Mouse (Mus musculus): ENCODE measurements around the gene Vmn1r87. TPM values are rescaled to one million over a fixed set of nuclear protein-coding genes. Genes with fewer than 3 reads are reported as not detected.
"Not testable (repeated sequence)": the region's sequence is repeated elsewhere in the genome, so short reads cannot be mapped to it uniquely, and the experiment has no call there.

The Vmn1r87 gene
- polyA plus RNA-seq (2012; rRNA removed): not detected in 2 replicates

DNA sequence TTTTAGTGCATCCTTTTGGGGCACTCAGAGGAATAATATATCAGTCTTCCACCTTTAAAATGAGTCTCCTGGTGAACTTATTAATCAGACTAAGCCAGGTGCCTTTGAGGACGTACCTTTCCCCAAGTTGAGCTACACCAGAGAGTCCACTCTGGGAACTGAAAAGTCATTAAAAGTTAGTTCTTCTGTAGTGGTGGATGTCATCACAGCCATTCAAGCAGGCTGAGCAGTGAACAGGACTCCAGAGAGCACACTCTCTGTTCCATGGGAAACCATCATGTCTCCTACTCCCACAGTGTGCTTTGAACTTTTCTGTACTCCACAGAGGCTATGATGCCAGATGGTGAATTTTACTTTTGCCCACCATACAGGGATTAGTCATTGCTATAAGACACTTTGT lies at the start of gene Vmn1r87:
Gene Vmn1r87 (minus strand): TSS at position 101 of the 400 bp plus-strand sequence.
- no peak for DNase-seq (ENCODE audit: low read depth)

DNA sequence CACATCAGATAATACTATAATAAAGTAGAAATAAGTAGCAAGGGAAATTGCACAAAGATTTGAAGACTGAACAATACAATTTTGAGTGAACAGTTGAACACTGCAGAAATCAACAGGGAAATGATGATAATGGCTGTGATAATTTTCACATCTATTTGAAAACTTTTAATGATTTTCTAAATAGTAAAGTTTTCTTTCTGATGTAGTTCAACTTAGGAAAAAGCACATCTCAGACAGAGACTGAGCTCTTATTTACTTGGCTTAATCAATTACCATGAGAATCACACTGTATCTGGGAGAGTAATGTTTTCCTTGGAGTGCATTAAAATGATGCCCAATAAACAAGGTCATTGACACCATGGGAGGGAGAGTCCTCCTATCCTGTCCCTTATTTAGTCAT lies 19.3 kb upstream of the Vmn1r87 start, which contains the start of gene Vmn1r88:
Gene Vmn1r88 (plus strand): TSS at position 301 of the 400 bp plus-strand sequence.
- no peak for DNase-seq (ENCODE audit: low read depth)

DNA sequence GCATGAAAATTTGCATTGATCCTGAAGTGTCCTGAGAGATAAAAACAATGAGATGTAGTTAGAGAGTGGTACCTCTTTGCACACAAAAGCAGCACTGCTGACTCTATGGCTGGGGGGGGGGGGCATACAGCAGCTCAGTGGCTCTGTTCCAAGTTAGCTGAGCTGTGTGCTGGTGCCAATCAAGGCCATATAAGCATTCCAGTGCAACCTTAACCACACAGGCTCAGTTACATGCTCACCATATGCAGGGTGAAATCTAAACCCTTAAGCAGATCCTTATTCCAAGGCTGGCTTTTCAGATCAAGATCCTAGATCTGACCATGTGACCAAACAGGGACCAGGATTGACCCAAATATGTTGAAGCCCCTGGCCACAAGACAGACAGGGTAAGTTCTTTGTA lies 2.6 kb downstream of the Vmn1r87 start:
- DNase-seq (ENCODE audit: low read depth): no peak

DNA sequence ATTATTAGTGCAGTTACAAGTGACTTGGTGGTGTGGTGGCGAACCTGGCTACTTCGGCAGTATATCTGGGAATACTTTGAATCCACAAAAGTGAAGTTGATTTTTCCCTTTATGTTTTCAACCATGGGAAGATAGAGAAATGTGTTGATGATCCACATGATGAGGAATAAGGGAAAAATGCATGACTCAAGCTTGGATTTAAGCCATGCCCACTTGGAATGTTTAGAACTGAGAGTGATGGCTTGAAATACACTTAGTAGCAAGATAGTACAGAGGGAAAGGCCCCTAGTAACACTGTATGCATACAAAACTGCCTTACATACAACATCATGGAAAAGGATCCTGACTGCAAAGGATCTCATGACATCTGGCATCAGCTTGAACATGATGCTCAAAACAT lies 8.1 kb downstream of the Vmn1r87 start:
- no peak for DNase-seq (ENCODE audit: low read depth)

DNA sequence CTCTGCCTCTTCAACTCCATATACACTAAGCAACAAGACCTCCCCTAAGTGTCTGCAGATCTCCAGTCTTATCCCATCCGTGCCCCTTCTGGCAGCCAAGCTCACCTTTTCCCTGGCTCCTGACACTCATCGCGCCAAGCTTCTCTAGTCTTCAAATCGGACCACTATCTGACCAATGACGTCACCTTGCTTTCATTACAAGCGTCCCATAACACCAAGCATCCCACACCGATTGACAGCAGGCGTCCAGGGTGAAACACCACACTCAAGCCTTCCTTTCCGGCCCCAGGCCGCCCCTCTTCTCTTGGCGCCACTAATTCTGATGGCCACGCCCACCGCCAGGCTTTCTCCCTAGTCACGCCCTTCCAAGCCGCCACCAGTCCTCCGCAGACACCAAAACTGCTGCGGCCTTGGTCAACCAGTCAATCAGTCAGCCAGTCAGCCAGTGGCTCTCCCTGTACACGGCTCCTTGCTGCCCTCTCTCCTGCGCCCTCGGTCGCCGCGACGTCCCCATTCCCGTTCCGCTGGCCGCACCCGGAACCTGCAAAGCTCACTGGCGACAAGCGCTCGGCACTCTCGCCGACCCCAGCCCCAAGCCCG lies 16.3 kb downstream of the Vmn1r87 start:
- not testable (repeated sequence) for DNase-seq (ENCODE audit: low read depth)

DNA sequence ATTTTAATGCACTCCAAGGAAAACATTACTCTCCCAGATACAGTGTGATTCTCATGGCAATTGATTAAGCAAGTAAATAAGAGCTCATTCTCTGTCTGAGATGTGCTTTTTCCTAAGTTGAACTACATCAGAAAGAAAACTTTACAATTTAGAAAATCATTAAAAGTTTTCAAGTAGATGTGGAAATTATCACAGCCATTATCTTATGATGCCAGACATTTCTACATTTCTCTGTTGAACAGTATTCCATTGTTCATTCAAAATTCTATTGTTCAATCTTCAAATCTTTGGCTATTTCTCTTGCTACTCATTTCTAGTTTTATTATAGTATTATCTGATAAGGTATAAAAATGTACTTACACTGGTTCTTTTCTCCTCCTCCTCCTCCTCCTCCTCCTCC lies 20.1 kb downstream of the Vmn1r87 start, which contains the start of gene Vmn1r86:
Gene Vmn1r86 (minus strand): TSS at position 101 of the 400 bp plus-strand sequence.
- no peak for DNase-seq (ENCODE audit: low read depth)

DNA sequence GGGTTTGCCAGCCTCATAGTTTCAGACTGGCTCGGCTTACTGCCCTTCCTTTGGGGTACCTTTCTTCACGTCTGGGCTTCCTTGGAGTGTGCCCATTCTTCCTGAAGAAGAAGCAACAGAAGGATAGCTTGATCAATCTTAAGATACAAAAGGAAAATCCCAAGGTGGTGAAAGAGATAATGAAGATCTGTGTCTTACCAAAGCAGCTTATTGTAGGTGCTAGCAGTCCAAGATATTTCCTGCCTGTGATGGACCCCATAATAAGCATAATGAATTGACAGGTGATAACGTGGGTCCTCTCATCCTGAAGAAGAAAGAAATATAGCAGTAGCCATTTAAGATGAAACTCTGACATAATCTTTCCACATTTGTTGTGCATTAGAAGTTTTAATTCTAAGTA lies 44.9 kb downstream of the Vmn1r87 start, which contains the start of gene Vmn1r85:
Gene Vmn1r85 (minus strand): TSS at position 101 of the 400 bp plus-strand sequence.
- no peak for DNase-seq (ENCODE audit: low read depth)

Other genes with a start within 250 kb of the Vmn1r87 start
- 11.1 and 13.1 TPM in 2 replicates for gene Zscan22, start 242.3 kb downstream of the Vmn1r87 start, polyA plus RNA-seq (2012; rRNA removed)
- gene Rps5, start 217.9 kb downstream of the Vmn1r87 start, polyA plus RNA-seq (2012; rRNA removed): 2,418 and 2,737 TPM in 2 replicates
- gene Rnf225, start 212.7 kb downstream of the Vmn1r87 start, polyA plus RNA-seq (2012; rRNA removed): 1.7 and 3.1 TPM in 2 replicates
- gene Zfp324, start 174.3 kb downstream of the Vmn1r87 start, polyA plus RNA-seq (2012; rRNA removed): 10.3 and 10.5 TPM in 2 replicates
- gene Zfp446, start 162.3 kb downstream of the Vmn1r87 start, polyA plus RNA-seq (2012; rRNA removed): 7.0 and 8.1 TPM in 2 replicates
- gene Slc27a5, start 142.0 kb downstream of the Vmn1r87 start, polyA plus RNA-seq (2012; rRNA removed): 0.19 and 0.51 TPM in 2 replicates
- gene Trim28, start 141.0 kb downstream of the Vmn1r87 start, polyA plus RNA-seq (2012; rRNA removed): 214 and 282 TPM in 2 replicates
- 12.7 and 17.3 TPM in 2 replicates for gene Zbtb45, start 130.1 kb downstream of the Vmn1r87 start, polyA plus RNA-seq (2012; rRNA removed)
- 116 and 142 TPM in 2 replicates for gene Chmp2a, start 105.3 kb downstream of the Vmn1r87 start, polyA plus RNA-seq (2012; rRNA removed)
- 187 and 192 TPM in 2 replicates for gene Ube2m, start 101.9 kb downstream of the Vmn1r87 start, polyA plus RNA-seq (2012; rRNA removed)
- 3.6 and 3.7 TPM in 2 replicates for gene Mzf1, start 85.4 kb downstream of the Vmn1r87 start, polyA plus RNA-seq (2012; rRNA removed)
- not detected in 2 replicates for gene Vmn1r85, start 45.0 kb downstream of the Vmn1r87 start, polyA plus RNA-seq (2012; rRNA removed)
- not detected in 2 replicates for gene Vmn1r86, start 20.2 kb downstream of the Vmn1r87 start, polyA plus RNA-seq (2012; rRNA removed)
- not detected in 2 replicates for gene Vmn1r88, start 19.4 kb upstream of the Vmn1r87 start, polyA plus RNA-seq (2012; rRNA removed)
- not detected in 2 replicates for gene Vmn1r89, start 72.9 kb upstream of the Vmn1r87 start, polyA plus RNA-seq (2012; rRNA removed)
- gene Lig1, start 137.1 kb upstream of the Vmn1r87 start, polyA plus RNA-seq (2012; rRNA removed): 7.0 and 7.8 TPM in 2 replicates
- gene Zswim9, start 138.6 kb upstream of the Vmn1r87 start, polyA plus RNA-seq (2012; rRNA removed): 3.8 and 4.5 TPM in 2 replicates
- gene Pla2g4c, start 184.5 kb upstream of the Vmn1r87 start, polyA plus RNA-seq (2012; rRNA removed): 0.62 and 1.1 TPM in 2 replicates